Mouse (Mus musculus) liver, adult 2 months (tissue): ENCODE measurements around the gene Pkd1l2.

Experiments used
- CTCF ChIP-seq: fragments of 200-500 bp; IDR thresholded peaks from 2 replicates; pipeline ENCODE4 v1.5.1; 2011; ENCODE audit warnings: low read depth, low read length, control low read depth
- POLR2A ChIP-seq: fragments of 200-500 bp; IDR thresholded peaks from 2 replicates; pipeline ENCODE4 v1.6.1; 2011; ENCODE audit warnings: low read length, control low read depth; ENCODE audit not compliant: insufficient read depth; ENCODE audit errors: extremely low read depth

DNA sequence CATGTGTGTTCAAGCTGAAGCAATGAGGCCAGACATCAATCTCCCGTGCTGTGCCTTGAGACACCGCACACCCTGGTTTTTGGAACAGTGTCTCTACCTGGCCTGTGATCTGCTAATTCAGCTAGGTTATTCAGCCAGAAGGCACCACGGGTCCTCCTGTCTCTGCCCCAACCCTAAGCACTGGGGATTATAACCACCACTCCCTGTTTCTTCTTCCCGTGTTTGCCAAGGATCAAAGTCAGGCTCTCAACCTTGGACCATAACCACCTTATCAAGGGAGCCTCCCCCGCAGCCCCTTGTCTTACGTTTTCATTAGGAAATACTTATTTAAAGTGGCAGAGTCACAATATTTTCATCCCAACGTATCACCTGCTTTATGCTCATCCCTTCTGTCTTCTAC is 34.3 kb upstream of the Pkd1l2 start:
- no peak for TF ChIP-seq CTCF
- no peak for TF ChIP-seq POLR2A
